Mouse (Mus musculus): ENCODE measurements around the gene Supt20.
"Not testable (repeated sequence)": the region's sequence is repeated elsewhere in the genome, so short reads cannot be mapped to it uniquely, and the experiment has no call there.

Supt20 gene

DNA sequence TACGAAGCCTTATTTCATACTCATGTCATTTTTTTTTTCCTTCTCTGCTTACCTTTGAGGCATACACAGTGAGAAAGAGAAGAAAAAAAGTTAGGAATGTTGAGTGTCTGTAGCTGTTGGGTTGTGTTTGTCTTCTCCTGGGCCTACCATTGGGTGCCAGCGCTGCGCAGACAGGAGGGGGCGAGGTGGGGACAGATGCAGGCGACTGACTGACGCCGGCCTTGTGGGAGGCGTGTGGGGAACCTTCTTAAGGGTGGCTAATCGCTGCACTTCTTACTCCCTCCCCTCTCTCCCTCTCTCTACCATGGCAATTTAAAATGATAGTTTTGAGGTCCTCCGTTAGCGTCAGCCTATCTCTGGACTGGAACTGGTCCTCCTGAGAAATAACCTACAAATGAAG lies 63.5 kb downstream of the Supt20 start:
- DNase-seq (ENCODE audit: low read depth, low spot score): no peak

DNA sequence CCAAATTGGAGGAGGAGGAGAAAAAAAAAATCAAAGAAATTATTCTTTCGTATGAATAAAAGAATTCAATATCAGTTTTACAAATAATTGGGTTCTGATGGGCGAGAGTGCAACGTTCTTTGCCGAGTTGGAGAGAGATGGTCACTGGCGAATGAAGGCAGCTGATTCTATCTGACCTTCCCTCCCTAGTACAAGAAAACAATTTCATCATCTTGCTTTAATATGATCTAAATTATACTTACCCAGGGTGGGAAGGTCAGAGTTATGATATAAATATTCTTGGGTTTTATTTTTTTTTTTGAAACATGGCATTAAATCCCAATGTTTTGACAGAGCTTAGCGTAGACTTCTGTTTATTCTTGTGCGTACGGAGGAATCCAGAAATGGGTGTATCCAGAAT lies 64.8 kb downstream of the Supt20 start:
- DNase-seq (ENCODE audit: low read depth, low spot score): no peak

DNA sequence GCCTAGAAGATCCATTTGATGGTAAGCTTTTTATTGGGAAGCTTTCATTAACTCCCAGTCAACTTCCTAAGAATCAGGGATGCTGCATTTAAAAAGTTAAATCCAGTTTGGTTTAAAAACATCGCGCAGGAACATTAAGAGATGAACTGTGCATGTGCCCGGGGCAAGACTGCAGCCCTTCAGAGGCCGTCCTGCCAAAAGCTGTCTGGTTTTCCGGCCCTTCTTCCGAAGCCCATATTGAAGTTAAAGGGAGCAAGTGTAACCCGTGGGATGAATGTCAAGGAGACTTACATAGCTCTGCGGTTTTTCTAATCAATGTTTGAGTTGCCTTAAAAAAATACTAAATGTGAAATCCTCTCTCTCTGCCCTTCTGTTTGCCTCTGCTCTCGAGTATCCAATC lies 66.6 kb downstream of the Supt20 start:
- DNase-seq (ENCODE audit: low read depth, low spot score): no peak

DNA sequence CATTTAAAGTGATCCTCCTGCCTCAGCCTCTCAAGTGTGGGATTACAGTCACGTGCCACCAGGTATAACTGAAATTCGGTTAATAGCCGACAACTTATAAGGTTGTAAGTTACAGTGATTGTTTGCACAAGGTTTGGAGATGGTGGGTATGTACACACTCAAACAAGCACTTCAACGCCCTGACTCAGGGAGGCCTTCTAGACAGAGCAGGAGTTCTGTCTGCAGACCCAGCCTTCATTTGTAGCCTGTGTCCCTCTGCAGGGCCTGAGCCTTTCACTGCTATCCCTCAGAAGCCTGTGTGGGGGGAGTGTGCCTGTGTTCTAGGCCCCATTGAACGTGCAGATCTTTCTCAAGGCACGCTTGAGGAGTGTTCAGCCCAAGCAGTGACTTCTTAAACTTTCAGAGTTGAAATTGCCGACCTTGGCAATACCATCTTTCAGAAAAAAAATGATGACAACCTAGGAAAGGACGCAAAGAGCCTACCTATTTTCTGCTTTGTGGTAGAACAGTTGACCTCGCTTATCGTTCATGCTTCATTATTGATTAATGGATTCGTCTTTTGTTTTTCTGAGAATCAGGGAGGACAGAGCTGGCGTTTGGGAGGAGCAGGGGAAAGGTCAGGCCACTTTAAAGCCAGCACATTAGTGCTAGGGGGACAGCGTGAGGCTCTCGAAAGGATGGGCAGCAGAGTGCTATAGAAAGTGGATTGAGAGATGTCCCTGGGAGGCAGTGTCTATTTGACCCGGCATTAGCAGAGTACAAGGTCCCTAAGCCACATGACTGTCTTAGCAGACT lies 67.9 kb downstream of the Supt20 start:
- no peak for DNase-seq (ENCODE audit: low read depth, low spot score)

DNA sequence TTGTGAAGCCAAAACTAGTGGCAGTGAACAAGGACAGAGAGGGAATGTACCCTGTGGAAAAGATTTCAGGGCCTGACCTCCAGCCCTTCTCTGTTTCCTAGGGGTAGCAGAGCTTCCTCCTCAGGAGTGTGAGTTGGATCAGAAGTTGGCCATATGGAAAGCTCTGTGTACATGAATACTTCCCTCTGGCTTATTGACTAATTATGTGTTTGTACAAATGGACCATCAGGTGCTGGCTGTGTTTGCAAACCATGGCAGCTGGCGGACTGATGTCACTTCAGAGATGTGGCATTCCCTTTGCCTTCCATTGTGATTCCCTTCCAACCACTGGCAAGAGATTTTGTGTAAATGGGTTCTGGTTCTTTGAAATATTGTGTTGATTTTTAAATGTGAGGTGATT lies 68.7 kb downstream of the Supt20 start:
- DNase-seq (ENCODE audit: low read depth, low spot score): no peak

DNA sequence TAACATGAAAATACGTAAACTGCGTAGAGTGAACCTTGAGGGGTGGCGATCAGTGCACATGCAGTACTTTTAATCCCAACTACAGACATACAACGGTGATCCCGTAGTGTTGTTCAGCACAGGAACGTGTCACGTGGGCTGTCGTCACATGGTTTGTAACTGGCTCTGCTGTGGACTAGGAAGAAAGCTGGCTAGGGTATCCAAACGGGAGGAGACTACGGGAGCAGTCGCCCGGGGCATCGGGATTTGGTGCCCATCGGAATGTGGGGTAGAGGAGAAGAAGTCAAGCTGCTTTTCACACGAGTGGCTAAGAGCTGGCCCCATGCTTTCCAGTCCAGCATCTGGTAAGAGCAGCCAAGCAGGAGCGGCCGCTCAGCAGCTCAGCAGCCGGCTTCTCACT lies 71.8 kb downstream of the Supt20 start:
- DNase-seq (ENCODE audit: low read depth, low spot score): no peak

DNA sequence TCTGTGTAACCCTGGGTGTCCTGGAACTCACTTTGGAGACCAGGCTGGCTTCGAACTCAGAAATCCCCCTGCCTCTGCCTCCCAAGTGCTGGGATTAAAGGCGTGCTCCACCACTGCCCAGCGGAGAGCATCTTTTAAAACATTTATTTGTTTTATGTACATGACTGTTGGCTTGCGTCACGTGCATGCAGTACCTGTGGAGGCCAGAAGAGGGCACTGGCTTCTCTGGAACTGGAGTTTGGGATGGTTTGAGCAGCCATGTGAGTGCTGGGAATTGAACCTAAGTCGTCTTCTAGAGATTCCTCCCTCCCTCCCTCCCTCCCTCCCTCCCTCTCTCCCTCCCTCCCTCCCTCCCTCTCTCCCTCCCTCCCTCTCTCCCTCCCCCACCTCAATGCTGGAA lies 72.9 kb downstream of the Supt20 start:
- DNase-seq (ENCODE audit: low read depth, low spot score): not testable (repeated sequence)

DNA sequence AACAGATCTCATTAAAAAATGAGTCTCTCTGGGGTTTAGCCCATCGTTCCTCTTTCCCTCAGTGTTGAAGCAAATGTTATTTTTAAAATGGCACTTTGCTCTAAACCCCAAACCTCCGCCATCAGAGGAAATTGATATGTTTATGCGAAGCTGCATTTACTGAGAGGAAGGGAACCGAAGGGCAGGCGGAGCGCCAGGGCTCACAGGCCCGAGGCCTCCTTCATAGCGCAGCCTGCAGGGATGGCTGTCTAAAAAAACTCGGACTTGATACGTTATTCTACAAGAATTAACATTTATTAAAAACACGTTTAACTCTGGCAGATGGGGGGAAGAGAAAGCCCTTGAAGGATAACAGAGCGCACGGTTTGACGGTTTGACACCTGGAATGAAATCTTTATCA lies 73.4 kb downstream of the Supt20 start:
- DNase-seq (ENCODE audit: low read depth, low spot score): no peak

DNA sequence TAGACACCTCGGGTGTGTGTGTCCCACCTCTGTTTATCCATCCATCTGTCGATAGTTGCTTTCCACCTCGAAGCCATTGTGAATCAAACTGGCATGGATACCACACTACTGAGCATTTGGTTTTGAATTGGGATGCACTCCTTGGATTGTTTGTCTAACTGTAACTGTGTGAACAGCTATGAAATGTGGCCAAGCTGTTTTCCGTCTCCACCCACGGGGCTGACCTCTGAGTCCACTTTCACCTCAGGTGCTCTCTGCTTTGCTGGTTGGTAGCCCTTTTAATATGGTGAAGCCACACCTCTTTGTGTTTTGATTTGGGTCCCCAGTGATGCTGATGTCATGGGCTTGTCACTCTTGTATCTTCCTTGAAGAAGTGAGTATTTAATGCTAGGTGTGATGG lies 74.2 kb downstream of the Supt20 start:
- DNase-seq (ENCODE audit: low read depth, low spot score): no peak

DNA sequence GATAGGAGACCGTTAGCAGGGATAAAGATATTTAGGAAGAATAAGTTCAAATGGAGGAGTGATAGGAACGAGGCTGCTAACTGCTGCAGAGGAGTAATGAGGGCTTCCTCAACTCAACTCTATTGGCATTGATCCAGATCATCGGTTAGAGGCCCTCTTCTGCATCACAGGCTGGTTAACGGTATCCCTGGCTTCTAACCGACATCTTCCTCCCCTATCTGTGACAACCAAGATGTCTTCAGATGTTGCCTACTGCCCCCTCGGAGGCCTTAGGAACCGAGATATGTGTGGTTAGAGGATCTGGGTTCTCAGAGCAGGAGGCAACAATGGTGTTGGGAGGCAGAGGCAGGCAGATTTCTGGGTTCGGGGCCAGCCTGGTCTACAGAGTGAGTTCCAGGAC lies 76.0 kb downstream of the Supt20 start:
- no peak for DNase-seq (ENCODE audit: low read depth, low spot score)

DNA sequence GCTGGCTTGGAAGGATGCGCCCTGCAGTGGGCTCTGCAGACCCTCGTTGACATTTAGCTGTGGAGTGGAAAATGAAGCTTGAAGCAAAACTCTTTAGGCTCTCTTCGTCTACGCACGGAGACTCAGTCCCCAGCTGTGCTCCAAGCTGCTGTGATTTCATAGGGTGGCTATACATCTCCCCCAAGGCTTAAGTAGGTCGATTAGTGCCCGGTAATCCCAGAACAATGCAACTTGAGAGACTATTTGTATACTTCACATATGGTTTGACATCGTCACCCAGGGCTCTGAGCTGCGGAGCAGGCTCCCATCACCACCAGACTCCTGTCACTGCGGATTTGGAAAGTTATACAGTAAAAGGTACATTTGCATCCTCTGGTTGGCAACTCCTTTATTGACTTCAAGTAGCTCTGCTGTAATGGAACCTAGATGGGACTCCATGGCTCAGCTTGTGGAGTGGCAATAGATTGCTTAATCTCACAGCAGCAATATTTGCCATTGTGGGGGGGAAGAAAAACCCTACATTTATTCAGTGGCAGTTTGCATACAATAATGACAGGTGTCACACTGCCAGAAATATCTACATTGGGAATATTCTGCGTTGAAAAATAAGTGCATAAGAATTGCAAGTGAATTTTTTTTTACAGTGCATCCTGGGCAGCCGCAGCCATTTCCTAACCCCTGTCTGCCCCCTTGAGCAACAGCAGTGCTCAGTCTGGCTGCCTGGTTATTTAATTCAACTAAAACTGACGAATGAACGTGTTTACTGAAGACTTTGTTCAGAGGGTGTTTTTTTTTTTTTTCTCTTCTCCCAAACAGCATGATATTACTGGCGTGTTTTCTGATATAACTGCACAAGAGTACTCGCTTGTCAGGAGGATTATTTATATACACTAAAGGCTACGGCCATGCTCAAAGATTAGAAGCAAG lies 77.0 kb downstream of the Supt20 start:
- DNase-seq (ENCODE audit: low read depth, low spot score): no peak

DNA sequence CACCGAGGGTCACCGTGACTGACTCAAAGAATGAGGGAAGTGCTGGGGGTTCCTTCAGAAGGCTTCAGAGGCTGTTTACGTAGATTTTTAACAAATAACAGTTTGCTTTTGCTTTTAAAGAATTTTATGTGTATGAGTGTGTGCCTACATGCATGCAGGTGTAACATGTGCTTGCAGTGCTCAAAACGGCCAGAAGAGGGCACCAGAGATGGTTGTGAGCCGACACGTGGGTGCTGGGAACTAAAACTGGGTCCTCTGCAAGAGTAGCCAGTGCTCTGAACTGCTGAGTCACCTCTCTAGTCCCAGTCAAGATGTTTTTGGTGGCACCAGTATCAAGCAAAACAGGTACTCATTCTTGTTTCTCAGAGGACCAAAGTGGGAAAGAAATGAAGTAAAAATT lies 81.0 kb downstream of the Supt20 start:
- DNase-seq (ENCODE audit: low read depth, low spot score): no peak

DNA sequence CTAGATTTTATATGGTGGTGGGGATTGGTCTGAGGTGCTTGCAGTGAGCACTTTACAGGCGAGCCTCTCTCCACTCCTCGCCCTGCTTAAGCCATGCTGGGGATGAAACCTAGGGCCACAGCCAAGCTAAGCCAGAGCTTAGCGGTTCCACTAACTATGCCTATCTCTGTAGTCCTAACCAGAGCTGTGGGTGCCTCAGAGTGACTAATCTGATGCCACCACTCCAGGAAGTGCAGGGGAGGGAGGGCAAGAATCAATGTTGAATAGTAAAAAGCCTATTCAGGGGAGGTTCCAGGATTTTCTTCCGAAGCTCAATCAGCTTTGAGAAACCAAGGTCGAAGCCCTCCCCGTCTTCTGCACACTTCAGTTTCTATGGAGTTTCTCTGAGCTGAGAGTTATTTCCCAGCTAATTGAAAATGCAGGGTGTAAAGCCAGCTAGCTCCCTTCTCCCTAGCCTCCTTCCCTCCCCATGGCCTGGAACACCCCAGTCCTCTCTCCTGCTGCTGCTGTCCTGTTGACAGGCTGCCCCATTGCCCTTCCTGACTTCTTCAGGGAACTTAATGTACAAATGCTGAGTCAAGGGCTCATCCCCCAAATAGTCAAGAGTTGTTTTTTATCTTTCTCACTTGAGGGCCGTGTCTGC lies 83.5 kb downstream of the Supt20 start:
- no peak for DNase-seq (ENCODE audit: low read depth, low spot score)

Data from mesoderm, embryonic 11.5 days (tissue).